Mouse (Mus musculus) lung, postnatal 10 days (tissue): Measurements from ENCODE around the gene Kantr.
"Not testable (repeated sequence)": the region's sequence is repeated elsewhere in the genome, so short reads cannot be mapped to it uniquely, and the experiment has no call there.

ENCODE experiments used
- DNase-seq: peaks from one replicate; pipeline ENCODE4 v3.0.0; 2021

The Kantr gene

GRCm38 (mm10) chrX:152326996-152327688 lies at the start of gene Kantr:
Gene Kantr, minus strand, starts transcription at chrX:152327495.
- DNase-seq: peak; percentile 86

- DNase-seq: peak; percentile 71
Measured at GRCm38 (mm10) chrX:152368397-152369273, 41.3 kb upstream of the Kantr start, which contains the start of gene Gpr173. Gene Gpr173, minus strand, starts transcription at chrX:152368704.

DNA sequence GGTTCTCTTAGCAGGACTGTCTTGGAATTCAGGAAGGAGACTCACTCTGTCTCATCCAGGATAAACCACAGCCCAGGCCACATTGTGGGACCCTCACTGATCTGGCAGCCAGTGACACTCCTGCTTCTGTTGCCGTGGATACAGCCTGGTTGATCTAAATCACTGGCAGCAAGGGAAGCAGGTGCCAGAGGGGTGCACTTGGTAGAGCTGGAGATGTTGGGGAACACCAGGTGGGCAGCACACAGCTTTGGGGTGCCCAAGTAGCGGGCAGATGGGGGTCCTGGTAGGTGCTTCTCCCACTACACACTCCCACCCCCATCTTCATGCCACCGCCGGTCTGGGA lies 40.7 kb upstream of the Kantr start:
- DNase-seq: no peak

DNA sequence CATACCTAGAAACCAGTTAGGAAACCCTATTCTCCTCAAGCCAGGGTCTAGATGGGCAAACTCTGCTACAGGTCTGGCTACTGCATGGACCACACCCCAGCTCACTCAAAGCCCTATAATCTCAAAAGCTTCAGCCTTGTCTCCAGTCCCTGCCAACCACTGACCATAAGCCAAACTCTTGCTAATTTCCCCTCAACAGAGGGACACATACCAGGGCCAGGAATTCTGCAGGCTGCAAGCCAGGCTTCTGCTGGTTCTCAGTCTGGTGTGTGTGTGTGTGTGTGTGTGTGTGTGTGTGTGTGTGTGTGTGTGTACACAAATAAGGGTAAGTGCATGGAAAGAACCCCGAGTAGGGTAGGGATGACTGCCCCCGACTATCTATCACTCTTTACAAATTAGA lies 39.1 kb upstream of the Kantr start:
- DNase-seq: peak; percentile 27

GRCm38 (mm10) chrX:152352553-152353153 lies 25.4 kb upstream of the Kantr start:
- DNase-seq: peak; percentile 57

DNA sequence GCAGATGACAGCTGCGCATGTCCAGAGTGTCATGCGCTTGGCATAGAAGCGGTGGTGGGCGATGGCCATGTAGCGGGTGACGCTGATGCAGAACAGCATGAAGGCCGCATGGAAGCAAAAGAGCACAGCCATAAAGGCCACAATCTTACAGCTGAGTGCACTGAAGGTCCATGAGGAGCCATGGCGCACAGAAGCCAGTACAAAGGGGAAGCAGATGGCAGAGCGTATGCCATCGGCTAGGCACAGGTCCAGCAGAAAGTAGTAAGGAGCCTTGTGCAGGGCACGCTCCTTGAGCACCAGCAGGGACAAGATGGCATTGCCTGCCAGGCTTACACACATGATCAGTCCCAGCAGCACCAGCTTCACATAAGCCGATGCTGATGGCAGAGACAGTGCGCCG lies 19.7 kb upstream of the Kantr start:
- no peak for DNase-seq

- DNase-seq: no peak
Measured at GRCm38 (mm10) chrX:152346587-152346986, 19.3 kb upstream of the Kantr start.

DNA sequence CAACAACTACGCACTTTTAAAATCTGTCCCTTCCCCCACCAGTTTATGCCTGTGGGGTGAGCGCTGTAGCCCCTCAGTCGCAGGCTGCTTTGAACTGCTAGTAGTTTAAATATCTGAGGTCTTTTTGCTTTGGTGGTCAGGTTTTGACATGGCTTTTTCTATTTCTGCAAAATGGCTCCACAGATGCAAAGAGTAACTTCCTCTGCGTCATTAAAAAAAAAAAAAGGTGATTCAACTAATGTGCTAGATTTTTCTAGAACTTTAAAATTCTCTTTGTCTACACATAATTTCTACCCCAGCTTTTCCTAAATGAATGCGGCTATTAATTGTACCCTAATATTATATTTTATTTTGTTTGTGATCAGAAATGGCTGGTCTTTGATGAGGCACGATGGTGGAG lies 15.6 kb upstream of the Kantr start:
- no peak for DNase-seq

GRCm38 (mm10) chrX:152342358-152342901 lies 15.1 kb upstream of the Kantr start, which contains the start of gene Tspyl2:
Gene Tspyl2, minus strand, starts transcription at chrX:152342425.
- DNase-seq: peak; percentile 96

DNA sequence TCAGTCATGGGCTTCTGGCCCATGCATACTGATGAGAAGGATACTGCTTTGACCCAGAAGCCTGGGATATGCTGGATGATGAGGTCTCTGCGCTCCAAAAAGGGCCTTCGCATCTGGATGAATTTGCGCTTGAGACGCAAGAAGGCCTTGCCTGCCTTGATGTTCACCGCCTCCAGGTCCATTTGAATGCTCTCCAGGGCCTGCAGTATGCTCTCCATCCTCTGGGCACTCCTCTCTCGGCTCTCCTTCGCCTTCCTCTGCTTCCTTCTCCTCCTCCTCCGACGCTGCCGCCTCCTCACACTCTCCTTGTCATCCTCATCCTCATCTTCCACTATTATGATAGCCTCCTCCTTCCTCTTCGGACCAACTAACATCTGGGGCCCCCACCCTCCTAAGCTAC lies 14.2 kb upstream of the Kantr start:
- DNase-seq: peak; percentile 8

- peak; percentile 94 for DNase-seq
Measured at GRCm38 (mm10) chrX:152336546-152337332, 9.4 kb upstream of the Kantr start.

GRCm38 (mm10) chrX:152336123-152336522 lies 8.8 kb upstream of the Kantr start:
- not testable (repeated sequence) for DNase-seq

GRCm38 (mm10) chrX:152329400-152329799 lies 2.1 kb upstream of the Kantr start:
- DNase-seq: not testable (repeated sequence)

- DNase-seq: no peak
Measured at GRCm38 (mm10) chrX:152327689-152328052, 376 bp upstream of the Kantr start.

- no peak for DNase-seq
Measured at GRCm38 (mm10) chrX:152323584-152323983, 3.7 kb downstream of the Kantr start.

DNA sequence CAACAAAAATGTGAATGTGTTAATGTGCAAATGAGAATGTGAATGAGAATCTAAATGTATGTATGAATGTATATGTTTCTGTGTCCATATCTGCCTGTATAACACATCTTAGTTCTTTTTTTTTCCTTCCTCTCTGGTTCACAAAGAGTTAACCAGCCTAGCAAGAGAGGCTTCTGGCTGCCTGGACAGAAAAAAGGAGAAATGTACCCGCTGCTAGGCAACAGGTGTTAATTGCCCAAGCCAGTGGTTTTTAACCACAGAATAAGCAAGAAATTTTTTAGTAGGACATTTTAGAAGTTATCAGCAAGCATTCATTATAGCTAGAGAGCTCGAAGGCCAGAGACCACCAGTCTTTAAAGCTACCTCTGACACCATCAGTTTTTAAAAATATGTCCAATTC lies 4.5 kb downstream of the Kantr start:
- DNase-seq: no peak

DNA sequence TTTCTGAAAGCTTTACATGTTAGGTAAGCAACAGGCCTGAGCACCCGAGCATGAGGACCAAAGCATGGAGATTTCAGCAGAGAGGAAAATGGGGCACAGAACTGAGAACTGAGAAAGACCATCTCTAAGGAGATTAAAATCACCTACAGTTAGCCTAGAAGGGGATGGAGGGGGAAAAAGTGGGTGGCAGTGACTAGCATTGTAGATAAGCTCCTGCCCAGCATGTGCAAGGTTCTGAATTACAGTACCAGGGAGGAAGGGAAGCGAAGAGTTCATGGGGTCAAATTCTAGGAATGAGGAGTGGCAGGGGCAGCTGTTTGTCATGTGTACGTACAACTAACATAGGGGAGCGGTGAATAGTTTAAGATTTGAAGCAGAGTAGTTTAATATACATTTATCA lies 6.8 kb downstream of the Kantr start:
- no peak for DNase-seq

DNA sequence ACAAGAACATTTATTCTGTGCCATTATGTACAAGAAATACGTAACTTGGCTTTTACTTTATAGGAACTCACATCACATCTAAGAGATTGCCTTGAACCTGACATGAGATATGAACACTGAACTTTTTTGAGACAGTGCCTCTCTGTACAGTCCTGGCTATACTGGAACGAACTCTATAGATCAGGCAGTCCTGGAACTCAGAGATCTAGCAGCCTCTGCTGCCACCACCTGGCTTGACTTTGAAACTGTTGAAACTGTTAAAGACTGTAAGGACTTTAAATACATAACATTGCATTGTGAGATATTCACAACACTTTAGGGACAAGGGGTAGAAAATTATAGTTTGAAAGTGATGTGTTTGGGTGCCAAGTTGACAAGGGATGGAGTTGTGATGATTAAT lies 19.4 kb downstream of the Kantr start:
- peak; percentile 28 for DNase-seq

GRCm38 (mm10) chrX:152307371-152307770 lies 19.9 kb downstream of the Kantr start:
- no peak for DNase-seq

DNA sequence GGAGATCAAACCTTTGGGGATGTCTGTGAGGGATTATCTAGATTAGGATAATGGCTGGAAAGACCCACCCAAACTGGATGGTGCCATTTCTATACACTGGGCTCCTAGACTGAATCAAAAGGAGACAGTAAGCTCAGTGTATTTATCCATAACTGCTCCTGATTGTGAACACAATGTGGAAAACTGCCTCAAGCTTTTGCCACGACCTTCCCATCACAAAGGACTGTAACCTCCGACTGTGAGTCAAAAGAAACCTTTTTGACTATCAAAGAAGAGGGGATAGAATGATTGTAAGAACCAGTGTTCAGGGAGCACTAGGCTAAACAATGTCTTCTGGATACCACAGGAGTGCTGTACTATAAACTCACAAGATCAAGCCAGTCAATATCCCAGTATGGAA lies 21.1 kb downstream of the Kantr start:
- no peak for DNase-seq

GRCm38 (mm10) chrX:152287026-152287425 lies 40.3 kb downstream of the Kantr start:
- DNase-seq: not testable (repeated sequence)

- DNase-seq: no peak
Measured at GRCm38 (mm10) chrX:152284746-152285145, 42.5 kb downstream of the Kantr start.

GRCm38 (mm10) chrX:152279384-152279783 lies 47.9 kb downstream of the Kantr start:
- no peak for DNase-seq
